Mouse (Mus musculus) ES-Bruce4 (cell line): ENCODE data around the gene Micall1.

Source experiments
- CTCF ChIP-seq: IDR thresholded peaks from one replicate; pipeline ENCODE4 v1.8.1; 2011; ENCODE audit warnings: low read depth, low read length
- EP300 ChIP-seq: IDR thresholded peaks from 2 replicates; pipeline ENCODE4 v1.6.1; 2011; ENCODE audit warnings: low read depth, low read length; ENCODE audit not compliant: insufficient read depth
- POLR2A ChIP-seq: IDR thresholded peaks from one replicate; pipeline ENCODE4 v1.8.1; 2011; ENCODE audit warnings: low read length; ENCODE audit not compliant: insufficient read depth

DNA sequence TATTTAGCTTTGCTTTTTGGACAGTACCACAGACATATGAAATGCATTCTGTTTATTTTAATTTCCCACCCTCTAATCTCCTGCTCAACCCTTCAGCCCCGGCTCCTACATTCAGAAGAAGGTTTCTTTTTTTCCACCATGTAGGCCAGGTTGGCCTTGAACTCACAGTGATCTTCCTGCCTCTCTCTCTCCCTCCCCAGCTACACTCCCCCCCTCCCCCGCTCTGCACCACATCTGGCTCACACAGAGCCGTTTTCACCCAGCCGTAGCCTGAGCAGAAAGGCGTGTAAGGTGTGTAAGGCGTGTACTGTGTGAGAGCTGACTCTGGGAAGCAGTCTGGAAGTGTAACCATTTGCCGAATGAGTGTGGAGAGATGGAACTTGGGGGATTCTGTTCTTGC lies 20.6 kb downstream of the Micall1 start:
- TF ChIP-seq CTCF (no peak), POLR2A (no peak), EP300 (no peak)
